ENCODE assay signal across 10 mouse cellular contexts in genomic region chr3:94404366-94405054, GRCm38 (mm10). TPM values are rescaled to one million over a fixed set of nuclear protein-coding genes. Genes with fewer than 3 reads are reported as not detected.
DNase-seq lines count a peak whose midpoint lies in the region; ATAC-seq lines count a peak whose summit lies in the region.
"Had no signal": no experiment of that assay in that cellular context is flagged by ENCODE, and none has a peak within 500 bp of the region (broad histone marks: within the 10 kb centered on the region; RNA-seq: fewer than 3 reads in every experiment).

No protein-coding gene starts in this region.

- H3K36me3 ChIP-seq in lung, embryonic 15.5 days: no peaks in the 10 kb centered on the region
- no peaks in the 10 kb centered on the region for H3K36me3 ChIP-seq in forebrain, embryonic 15.5 days
- H3K36me3 ChIP-seq: heart, embryonic 12.5 days had no signal

- WGBS in lung, embryonic 15.5 days: 19% methylated on average over 7 of the region's 7 CpGs
- WGBS in forebrain, embryonic 15.5 days: 37% methylated on average over 7 of the region's 7 CpGs

- H3K4me1 ChIP-seq in lung, embryonic 15.5 days: peaks cover 18% of the 10 kb centered on the region
- H3K4me1 ChIP-seq in forebrain, embryonic 15.5 days: peaks cover 21% of the 10 kb centered on the region

- ATAC-seq in lung, embryonic 15.5 days (ENCODE audit: borderline replicate concordance, extremely low read depth, low FRiP score, low TSS enrichment): peak; percentile 31; the same call in 1 of the 2 replicates
- peak; percentile 77 for ATAC-seq in forebrain, embryonic 15.5 days (replicated peaks)
- ATAC-seq in monocyte, adult 5-6 weeks (replicated peaks; ENCODE audit: insufficient number of reproducible peaks, low FRiP score, low TSS enrichment, poor library complexity, severe bottlenecking): no peak

- no peak for DNase-seq in lung, postnatal 25 days (ENCODE audit: low spot score)
- peak; percentile 51 to 81 for DNase-seq in left cerebral cortex, postnatal 14 days (ENCODE audit: low spot score in 2 of 2)
- DNase-seq in right cerebral cortex, postnatal 36 days (ENCODE audit: low spot score in 2 of 2): peak; percentile 57 to 73
- DNase-seq in urinary bladder, postnatal 36 days (ENCODE audit: low spot score in 2 of 2): no peak
- DNase-seq: cerebellum, postnatal 25 days; layer of hippocampus, adult 9-11 months had no signal

- H3K9ac ChIP-seq in lung, embryonic 15.5 days: no peak overlapping the region
- no peak overlapping the region for H3K9ac ChIP-seq in forebrain, embryonic 15.5 days (replicated peaks)
- H3K9ac ChIP-seq: heart, embryonic 12.5 days had no signal

- peaks cover 31% of the 10 kb centered on the region for H3K27me3 ChIP-seq in lung, embryonic 15.5 days
- H3K27me3 ChIP-seq in forebrain, embryonic 15.5 days: no peaks in the 10 kb centered on the region

- H3K4me2 ChIP-seq in lung, embryonic 15.5 days: no peak overlapping the region
- H3K4me2 ChIP-seq in forebrain, embryonic 15.5 days (replicated peaks): no peak overlapping the region
- H3K4me2 ChIP-seq: heart, embryonic 12.5 days had no signal

- H3K4me3 ChIP-seq in lung, embryonic 15.5 days: no peak overlapping the region
- H3K4me3 ChIP-seq in forebrain, embryonic 15.5 days: no peak overlapping the region
- H3K4me3 ChIP-seq: heart, embryonic 12.5 days had no signal

- H3K9me3 ChIP-seq in lung, embryonic 15.5 days: no peaks in the 10 kb centered on the region
- H3K9me3 ChIP-seq in forebrain, embryonic 15.5 days: no peaks in the 10 kb centered on the region
- H3K9me3 ChIP-seq: heart, embryonic 12.5 days had no signal

- H3K27ac ChIP-seq in lung, embryonic 15.5 days: peak overlapping the region; percentile 51
- H3K27ac ChIP-seq in forebrain, embryonic 15.5 days (replicated peaks): peak overlapping the region; percentile 52; the same call in 1 of the 2 replicates

- intact Hi-C loops in left cerebral cortex, postnatal 14 days (cut with DNase I): no loop called here

RNA-seq across cellular contexts. Expression of gene Lingo4, which starts 6.2 kb away (rescaled TPM):
- 0.25 and 0.26 TPM in 2 replicates for polyA plus RNA-seq in lung, embryonic 15.5 days (2015; fragmentation: Nextera tagmentation; extraction: Ambion mirVana)
- 0.97 and 1.0 TPM in 2 replicates for polyA plus RNA-seq in forebrain, embryonic 15.5 days (2015; fragmentation: Nextera tagmentation; extraction: Ambion mirVana)
- 1 to 10 TPM in 1 of 2 experiments, under 1 TPM in 1; 0.70 to 1.1 TPM for total RNA-seq in left cerebral cortex, postnatal 14 days (2021)
- total RNA-seq in monocyte, adult 5-6 weeks (2017): not detected in 3 replicates
- polyA plus RNA-seq: heart, embryonic 12.5 days had no signal

RNA-seq across cellular contexts. Expression of gene Tdrkh, which starts 8.6 kb away (rescaled TPM):
- polyA plus RNA-seq in lung, embryonic 15.5 days (2015; fragmentation: Nextera tagmentation; extraction: Ambion mirVana): 11.7 and 11.8 TPM in 2 replicates
- 65.3 and 65.9 TPM in 2 replicates for polyA plus RNA-seq in forebrain, embryonic 15.5 days (2015; fragmentation: Nextera tagmentation; extraction: Ambion mirVana)
- total RNA-seq in left cerebral cortex, postnatal 14 days (2021): 10 to 100 TPM; 35.2 to 36.0 TPM
- total RNA-seq in monocyte, adult 5-6 weeks (2017): 1.2 to 4.4 TPM (median 2.8 TPM) in 3 replicates

RNA-seq across cellular contexts. Expression of gene Rorc, which starts 31.9 kb away (rescaled TPM):
- 6.1 and 6.8 TPM in 2 replicates for polyA plus RNA-seq in lung, embryonic 15.5 days (2015; fragmentation: Nextera tagmentation; extraction: Ambion mirVana)
- polyA plus RNA-seq in forebrain, embryonic 15.5 days (2015; fragmentation: Nextera tagmentation; extraction: Ambion mirVana): 1.0 and 1.2 TPM in 2 replicates
- under 1 TPM; 0.25 to 0.51 TPM for total RNA-seq in left cerebral cortex, postnatal 14 days (2021)
- total RNA-seq in monocyte, adult 5-6 weeks (2017): 0.38 TPM in 1 of 3 replicates, not detected in the others

RNA-seq across cellular contexts. Expression of gene Mrpl9, which starts 38.6 kb away (rescaled TPM):
- polyA plus RNA-seq in lung, embryonic 15.5 days (2015; fragmentation: Nextera tagmentation; extraction: Ambion mirVana): 59.5 and 62.6 TPM in 2 replicates
- 61.7 and 62.7 TPM in 2 replicates for polyA plus RNA-seq in forebrain, embryonic 15.5 days (2015; fragmentation: Nextera tagmentation; extraction: Ambion mirVana)
- total RNA-seq in left cerebral cortex, postnatal 14 days (2021): 10 to 100 TPM; 38.3 to 40.0 TPM
- total RNA-seq in monocyte, adult 5-6 weeks (2017): 54.6 to 77.8 TPM (median 70.4 TPM) in 3 replicates

RNA-seq across cellular contexts. Expression of gene Oaz3, which starts 39.2 kb away (rescaled TPM):
- 0.42 and 0.49 TPM in 2 replicates for polyA plus RNA-seq in lung, embryonic 15.5 days (2015; fragmentation: Nextera tagmentation; extraction: Ambion mirVana)
- 1.6 and 1.7 TPM in 2 replicates for polyA plus RNA-seq in forebrain, embryonic 15.5 days (2015; fragmentation: Nextera tagmentation; extraction: Ambion mirVana)
- not detected for total RNA-seq in left cerebral cortex, postnatal 14 days (2021)
- total RNA-seq in monocyte, adult 5-6 weeks (2017): 0.43 TPM in 1 of 3 replicates, not detected in the others

Comparison
In these comparisons a context has a peak if more than half of its experiments do, and no peak if none do; other contexts are left out.
1. DNase-seq: peak in left cerebral cortex, postnatal 14 days (2 of 2) and right cerebral cortex, postnatal 36 days (2 of 2); none in lung, postnatal 25 days (single experiment) and urinary bladder, postnatal 36 days (0 of 2).